Mouse (Mus musculus) left cerebral cortex, adult 8-10 months (tissue): ENCODE data around the gene Tram2. TPM values are rescaled to one million over a fixed set of nuclear protein-coding genes. Genes with fewer than 3 reads are reported as not detected.
A peak's percentile ranks its signal among the peaks of the same experiment; 100 is the strongest.

Source experiments
- DNase-seq, 2 experiments: peaks; one replicate each; pipeline ENCODE4 v3.0.0; 2022; ENCODE audit warnings: low spot score in 2 of 2
- total RNA-seq, 4 experiments: library from RNA; stranded (reverse); gene quantifications; 2 replicates each; pipeline ENCODE4 v1.2.4; 2022

The Tram2 gene
- total RNA-seq, 4 experiments from 2014 or later: 1.3 to 2.1 (median 1.4) TPM

- no peak for DNase-seq
Observed at GRCm38 (mm10) chr1:20974341-20975135, 104.5 kb downstream of the Tram2 start.

GRCm38 (mm10) chr1:20973389-20973788 is 105.6 kb downstream of the Tram2 start:
- DNase-seq: no peak

DNA sequence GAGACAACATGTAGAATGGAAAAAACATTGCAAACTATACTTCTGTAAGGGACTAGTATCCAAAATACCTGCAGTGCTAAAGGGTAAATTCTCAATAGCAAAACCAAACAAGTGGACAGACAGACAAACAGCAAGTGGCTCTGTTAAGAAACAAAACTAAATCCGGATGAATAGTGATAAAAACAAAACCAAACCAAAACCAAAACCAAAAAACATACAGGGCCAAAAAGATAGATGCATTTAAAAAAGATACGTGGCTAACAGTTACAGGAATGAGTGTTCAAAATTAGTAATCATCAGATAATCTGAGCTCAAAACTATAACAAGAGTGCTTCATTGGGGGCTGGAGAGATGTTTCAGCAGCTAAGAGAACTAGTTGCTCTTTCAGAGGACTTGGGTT is 109.4 kb downstream of the Tram2 start:
- no peak for DNase-seq

GRCm38 (mm10) chr1:20954876-20955275 is 124.2 kb downstream of the Tram2 start:
- no peak for DNase-seq

- no peak for DNase-seq
Observed at GRCm38 (mm10) chr1:20951799-20952198, 127.2 kb downstream of the Tram2 start.

DNA sequence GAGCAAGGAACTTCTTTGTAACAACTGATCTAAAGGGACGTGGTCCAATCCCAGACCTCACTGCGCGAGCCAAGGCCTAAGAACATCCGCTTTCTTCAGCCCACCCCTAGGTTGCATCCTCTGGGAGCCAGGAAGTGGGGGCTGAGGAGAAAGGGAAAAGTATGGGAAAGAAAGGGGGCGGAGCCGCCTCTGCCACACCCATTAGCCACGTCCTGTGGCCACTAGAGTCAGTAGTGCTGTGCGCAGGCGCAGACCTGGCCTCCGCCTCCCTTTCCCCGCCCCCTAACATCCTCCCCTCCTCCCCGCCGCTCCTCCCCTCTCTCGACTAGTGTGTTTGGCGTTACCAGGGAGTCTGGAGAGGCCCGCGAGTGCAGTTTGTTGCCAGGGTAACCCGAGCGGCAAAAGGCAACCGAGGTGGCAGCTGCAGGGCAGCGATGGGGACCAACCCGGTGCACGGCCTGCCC is 127.7 kb downstream of the Tram2 start, which contains the start of gene Efhc1:
TSS of gene Efhc1 (plus strand) at position 327 of the 464 bp plus-strand sequence.
- peak; percentile 78 to 93 for DNase-seq

Other genes with a start within 250 kb of the Tram2 start
- gene Paqr8, start 188.6 kb downstream of the Tram2 start, total RNA-seq: 100 to 1,000 TPM in 3 of 4 experiments, 10 to 100 TPM in 1; 90.4 to 114 (median 108) TPM
- 1 to 10 TPM; 1.2 to 2.5 (median 2.3) TPM for gene Efhc1, start 127.6 kb downstream of the Tram2 start, total RNA-seq
- gene Tmem14a, start 139.3 kb upstream of the Tram2 start, total RNA-seq: 10 to 100 TPM; 45.0 to 54.0 (median 49.6) TPM
- 1 to 10 TPM; 1.3 to 3.0 (median 1.8) TPM for gene Gsta3, start 161.4 kb upstream of the Tram2 start, total RNA-seq